Mouse (Mus musculus) heart, adult 2 months (tissue): ENCODE measurements at regions not wholly inside any gene's neighbourhood (a gene's known extent, or its start where the extent isn't known, plus 50 kb on each side); places are given as distances from the start of the nearest gene placed in this dataset.

ENCODE experiments used
- DNase-seq, 2 experiments: peaks; one replicate each; pipeline ENCODE4 v3.0.0; 2021
- H3K27ac ChIP-seq: fragments of 200-600 bp; 2 replicates; pipeline ENCODE4 v1.8.1; 2022
- H3K27me3 ChIP-seq: fragments of 200-500 bp; 2 replicates; pipeline ENCODE4 v1.6.1; 2012; ENCODE audit warnings: mild to moderate bottlenecking, low read length, inconsistent platforms, mixed read lengths; ENCODE audit not compliant: control insufficient read depth, insufficient read depth
- H3K36me3 ChIP-seq: fragments of 200-500 bp; 2 replicates; pipeline ENCODE4 v1.6.1; 2012; ENCODE audit warnings: low read length, inconsistent platforms; ENCODE audit not compliant: control insufficient read depth, insufficient read depth
- H3K4me1 ChIP-seq: fragments of 200-500 bp; 2 replicates; pipeline ENCODE4 v1.6.1; 2011; ENCODE audit warnings: low read length; ENCODE audit not compliant: control insufficient read depth, insufficient read depth
- H3K4me3 ChIP-seq: fragments of 200-600 bp; 2 replicates; pipeline ENCODE4 v1.8.1; 2022
- H3K79me2 ChIP-seq: fragments of 200-500 bp; replicated peaks from 2 replicates; pipeline ENCODE4 v1.6.1; 2012; ENCODE audit warnings: mild to moderate bottlenecking, inconsistent platforms, low read length, moderate library complexity, mixed read lengths; ENCODE audit not compliant: control insufficient read depth, insufficient read depth
- H3K9ac ChIP-seq: fragments of 200-500 bp; 2 replicates; pipeline ENCODE4 v1.6.1; 2012; ENCODE audit warnings: low read depth, mild to moderate bottlenecking, control low read depth, inconsistent platforms, low read length, mixed read lengths
- CTCF ChIP-seq: fragments of 200-600 bp; IDR thresholded peaks from 2 replicates; pipeline ENCODE4 v1.8.1; 2022; ENCODE audit warnings: antibody characterized with exemption, mild to moderate bottlenecking, moderate library complexity
- EP300 ChIP-seq: fragments of 200-500 bp; IDR thresholded peaks from 2 replicates; pipeline ENCODE4 v1.6.1; 2011; ENCODE audit warnings: low read depth, low read length, control low read depth; ENCODE audit not compliant: insufficient read depth
- POLR2A ChIP-seq: fragments of 200-500 bp; IDR thresholded peaks from 2 replicates; pipeline ENCODE4 v1.6.1; 2011; ENCODE audit warnings: mild to moderate bottlenecking, low read depth, low read length, control low read depth; ENCODE audit not compliant: insufficient read depth
- WGBS: fragments of 180-500 bp; shearing (Covaris S2); methylation state at CpG from one replicate; pipeline ENCODE4 v1.1.7; 2018; 5-methylcytosine and 5-hydroxymethylcytosine counted together
- intact Hi-C: fragments of 180-260 bp; cut with DNase I; formaldehyde crosslinking; loops from one replicate; pipeline ENCODE4 v1.15.1; 2025

DNA sequence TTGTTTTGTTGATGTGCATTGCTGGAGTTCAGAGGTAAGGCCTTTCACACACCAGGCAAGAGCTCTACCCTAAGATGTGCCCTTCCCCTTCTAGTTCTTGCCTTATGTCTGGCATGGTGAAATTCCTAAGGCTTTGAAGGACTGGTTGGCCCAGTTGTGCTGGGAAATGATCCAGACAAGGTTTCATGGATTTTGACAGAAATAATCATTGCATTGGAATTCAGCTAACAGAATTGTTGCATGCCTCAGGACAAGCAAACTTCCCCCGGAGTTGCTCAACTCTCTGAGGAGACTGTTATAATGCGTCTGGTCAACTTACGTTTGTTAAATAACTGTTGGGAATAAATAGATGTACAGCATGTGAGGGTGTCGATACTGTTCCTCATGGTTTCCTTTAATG is 80.6 kb upstream of the 1700016C15Rik start:
- no peak for DNase-seq
- Histone ChIP-seq H3K79me2 (no peaks in the 10 kb centered on the region), H3K27ac (no peak overlapping the region), H3K4me1 (no peaks in the 10 kb centered on the region), H3K9ac (no peak overlapping the region), H3K36me3 (no peaks in the 10 kb centered on the region), H3K4me3 (no peak overlapping the region), H3K27me3 (no peaks in the 10 kb centered on the region)
- intact Hi-C loops, result no loop called here
- WGBS, result 74% methylated on average over 4 of the region's 4 CpGs
- no peak for TF ChIP-seq POLR2A
- no peak for TF ChIP-seq CTCF

DNA sequence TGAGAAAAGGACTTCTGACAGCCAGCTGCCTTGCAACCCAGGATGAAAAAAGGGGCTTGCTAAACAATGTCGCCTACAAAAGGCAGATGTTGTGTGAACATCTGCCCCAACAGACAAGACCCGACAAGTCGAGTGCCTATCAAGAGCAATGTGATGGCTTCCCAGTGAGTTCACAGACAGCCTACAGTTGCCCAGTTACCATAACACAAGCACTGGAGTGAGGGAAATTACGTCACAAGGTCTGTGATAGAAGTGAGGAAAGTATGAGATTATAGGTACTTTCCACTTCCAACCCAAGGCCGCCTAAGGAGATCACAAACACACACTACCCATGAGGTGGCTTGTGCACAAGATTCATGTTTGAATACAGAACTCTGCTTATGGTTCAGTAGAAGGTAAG is 78.4 kb upstream of the 1700016C15Rik start:
- H3K4me1 ChIP-seq, result no peaks in the 10 kb centered on the region
- no peak for TF ChIP-seq CTCF
- no peak for TF ChIP-seq EP300
- TF ChIP-seq POLR2A, result no peak
- H3K27ac ChIP-seq, result no peak overlapping the region
- intact Hi-C loops, result no loop called here
- 68% methylated on average over 5 of the region's 5 CpGs for WGBS
- no peak overlapping the region for H3K4me3 ChIP-seq
- DNase-seq, result no peak
- no peaks in the 10 kb centered on the region for H3K36me3 ChIP-seq
- H3K9ac ChIP-seq, result no peak overlapping the region
- no peaks in the 10 kb centered on the region for H3K79me2 ChIP-seq
- H3K27me3 ChIP-seq, result no peaks in the 10 kb centered on the region

DNA sequence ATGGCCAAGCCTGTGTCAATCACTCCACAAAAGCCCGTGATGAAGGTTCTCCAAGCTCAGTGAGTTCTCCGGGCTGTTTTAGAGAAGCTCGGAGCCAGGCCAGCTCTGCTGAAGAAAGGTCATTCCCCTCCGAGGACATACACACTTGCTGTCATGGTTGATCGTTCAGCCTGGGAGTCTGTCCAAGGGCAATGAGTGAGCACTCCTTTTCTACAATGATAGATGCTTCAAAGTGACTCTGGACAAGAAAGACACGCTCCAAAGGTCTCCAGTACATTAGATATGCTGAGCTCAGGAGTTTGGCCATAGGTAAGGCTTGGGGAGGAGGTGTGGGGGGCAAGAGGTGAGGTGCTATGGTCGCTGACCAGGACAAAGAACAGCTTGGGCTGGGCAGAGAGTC is 66.5 kb upstream of the 1700016C15Rik start:
- no peaks in the 10 kb centered on the region for H3K79me2 ChIP-seq
- whole genome bisulfite sequencing, result 50% methylated on average over 7 of the region's 7 CpGs
- DNase-seq, result peak in 1 of 2 experiments; percentile 14
- H3K4me3 ChIP-seq, result no peak overlapping the region
- H3K36me3 ChIP-seq, result no peaks in the 10 kb centered on the region
- no peak overlapping the region for H3K9ac ChIP-seq
- no peak for TF ChIP-seq POLR2A
- TF ChIP-seq EP300, result no peak
- TF ChIP-seq CTCF, result no peak
- H3K27me3 ChIP-seq, result no peaks in the 10 kb centered on the region
- intact Hi-C loops, result no loop called here
- no peaks in the 10 kb centered on the region for H3K4me1 ChIP-seq
- H3K27ac ChIP-seq, result no peak overlapping the region

DNA sequence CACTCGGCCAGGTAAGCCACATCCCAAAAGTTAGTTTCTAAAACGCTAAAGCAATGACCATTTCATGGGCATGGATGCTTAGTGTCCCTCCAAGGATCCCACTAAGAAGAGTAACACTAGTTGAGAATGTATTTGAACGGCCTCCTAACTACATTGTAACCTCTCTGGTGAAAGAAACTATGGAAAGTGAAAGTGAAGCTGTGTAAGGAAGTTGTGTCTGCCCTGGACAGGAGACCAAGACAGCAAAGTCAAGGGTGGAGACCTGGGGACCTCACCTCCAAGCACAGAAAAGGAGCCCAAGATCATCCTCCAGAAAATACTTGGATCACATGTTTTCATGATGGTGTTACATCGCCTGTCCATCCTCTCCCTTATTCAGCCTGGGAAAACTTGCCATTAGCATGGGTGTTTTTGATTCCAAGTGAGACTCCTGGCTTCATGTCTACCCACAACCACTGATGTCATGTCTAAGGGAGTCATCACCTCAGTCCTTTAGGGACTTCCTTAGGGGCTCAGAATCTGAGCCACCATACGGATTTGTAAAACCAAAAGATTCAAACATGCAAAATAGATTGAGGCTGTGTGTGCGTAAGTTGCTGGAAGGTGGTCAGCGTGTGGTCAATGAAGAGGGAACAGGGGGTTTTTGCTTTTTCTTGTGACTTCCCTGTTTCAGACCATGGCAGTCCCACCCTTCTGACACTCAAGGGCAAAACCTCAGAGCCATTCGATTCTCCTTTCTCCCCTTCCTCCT is 62.4 kb upstream of the 1700016C15Rik start:
- Histone ChIP-seq H3K79me2 (no peaks in the 10 kb centered on the region), H3K4me1 (no peaks in the 10 kb centered on the region), H3K9ac (no peak overlapping the region), H3K4me3 (no peak overlapping the region), H3K27me3 (no peaks in the 10 kb centered on the region), H3K27ac (no peak overlapping the region), H3K36me3 (no peaks in the 10 kb centered on the region)
- no peak for TF ChIP-seq EP300
- 82% methylated on average over 8 of the region's 8 CpGs for WGBS
- DNase-seq, result no peak
- intact Hi-C loops, result no loop called here

DNA sequence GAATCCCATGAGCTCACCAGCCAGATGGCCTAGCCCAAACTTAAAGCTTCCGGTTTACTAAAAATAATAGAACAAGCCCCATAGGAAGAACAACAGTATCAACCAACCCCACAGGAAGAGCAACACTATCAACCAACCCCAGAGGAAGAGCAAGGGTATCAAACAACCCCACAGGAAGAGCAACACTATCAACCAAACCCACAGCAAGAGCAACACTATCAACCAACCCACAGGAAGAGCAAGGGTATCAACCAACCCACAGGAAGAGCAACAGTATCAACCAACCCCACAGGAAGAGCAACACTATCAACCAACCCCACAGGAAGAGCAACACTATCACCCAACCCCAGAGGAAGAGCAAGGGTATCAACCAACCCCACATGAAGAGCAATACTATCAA is 59.0 kb upstream of the 1700016C15Rik start:
- H3K4me1 ChIP-seq, result no peaks in the 10 kb centered on the region
- no peaks in the 10 kb centered on the region for H3K36me3 ChIP-seq
- no peak for TF ChIP-seq EP300
- TF ChIP-seq CTCF, result no peak
- no peak for TF ChIP-seq POLR2A
- H3K9ac ChIP-seq, result no peak overlapping the region
- DNase-seq, result no peak
- WGBS, result 74% methylated on average over 1 of the region's 1 CpGs
- H3K27me3 ChIP-seq, result no peaks in the 10 kb centered on the region
- no peaks in the 10 kb centered on the region for H3K79me2 ChIP-seq
- H3K27ac ChIP-seq, result no peak overlapping the region
- no peak overlapping the region for H3K4me3 ChIP-seq
- intact Hi-C loops, result no loop called here

DNA sequence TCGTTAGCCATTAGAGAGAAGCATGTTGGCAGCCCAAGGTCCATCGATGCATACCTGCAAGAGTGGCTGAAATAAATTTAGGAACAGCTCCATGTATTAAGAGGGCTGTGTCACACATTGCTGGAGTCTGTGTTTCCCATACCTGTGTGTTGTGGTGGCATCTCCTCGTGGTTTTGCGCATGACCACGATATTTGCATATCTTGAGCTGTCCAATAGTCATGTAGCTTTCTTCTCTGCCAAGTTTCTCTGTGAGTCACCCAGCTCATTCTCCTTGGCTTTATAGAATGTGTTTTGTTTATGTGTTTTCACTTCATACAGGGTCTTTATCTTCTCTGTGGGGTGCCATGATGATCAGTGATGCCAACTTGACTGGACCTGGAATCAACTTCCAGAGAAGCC is 53.0 kb upstream of the 1700016C15Rik start:
- Histone ChIP-seq H3K4me3 (no peak overlapping the region), H3K9ac (no peak overlapping the region), H3K79me2 (no peaks in the 10 kb centered on the region), H3K27ac (no peak overlapping the region), H3K4me1 (no peaks in the 10 kb centered on the region), H3K36me3 (no peaks in the 10 kb centered on the region), H3K27me3 (no peaks in the 10 kb centered on the region)
- intact Hi-C loops, result no loop called here
- no peak for DNase-seq
- TF ChIP-seq EP300 (no peak), CTCF (no peak), POLR2A (no peak)
- 82% methylated on average over 5 of the region's 5 CpGs for WGBS
